Mouse (Mus musculus): Measurements from ENCODE around the gene Itga5.
A peak's percentile ranks its signal among the peaks of the same experiment; 100 is the strongest.

Itga5 gene

GRCm38 (mm10) chr15:103338829-103339165, 27.8 kb downstream of the Itga5 start:
- no peak for DNase-seq

- no peak for DNase-seq
Measured at GRCm38 (mm10) chr15:103336996-103337667, 29.4 kb downstream of the Itga5 start.

- no peak for DNase-seq
Measured at GRCm38 (mm10) chr15:103335488-103336235, 30.9 kb downstream of the Itga5 start.

- no peak for DNase-seq
Measured at GRCm38 (mm10) chr15:103335040-103335439, 31.5 kb downstream of the Itga5 start.

GRCm38 (mm10) chr15:103334194-103334593, 32.4 kb downstream of the Itga5 start:
- DNase-seq = no peak

GRCm38 (mm10) chr15:103333738-103334137, 32.8 kb downstream of the Itga5 start:
- DNase-seq = no peak

- no peak for DNase-seq
Measured at GRCm38 (mm10) chr15:103333081-103333615, 33.4 kb downstream of the Itga5 start.

GRCm38 (mm10) chr15:103323455-103324247, 42.9 kb downstream of the Itga5 start:
- peak; percentile 87 for DNase-seq

GRCm38 (mm10) chr15:103323070-103323454, 43.5 kb downstream of the Itga5 start:
- no peak for DNase-seq

- DNase-seq = no peak
Measured at GRCm38 (mm10) chr15:103322396-103322795, 44.2 kb downstream of the Itga5 start.

GRCm38 (mm10) chr15:103321076-103321475, 45.5 kb downstream of the Itga5 start:
- DNase-seq = no peak

GRCm38 (mm10) chr15:103318201-103318816, 48.3 kb downstream of the Itga5 start:
- no peak for DNase-seq

GRCm38 (mm10) chr15:103317731-103318130, 48.8 kb downstream of the Itga5 start:
- DNase-seq = no peak

GRCm38 (mm10) chr15:103317120-103317519, 49.4 kb downstream of the Itga5 start:
- DNase-seq = no peak

- no peak for DNase-seq
Measured at GRCm38 (mm10) chr15:103315979-103316776, 50.4 kb downstream of the Itga5 start.

- DNase-seq = peak; percentile 79
Measured at GRCm38 (mm10) chr15:103315011-103315502, 51.5 kb downstream of the Itga5 start.

- DNase-seq = no peak
Measured at GRCm38 (mm10) chr15:103314181-103314580, 52.4 kb downstream of the Itga5 start.

GRCm38 (mm10) chr15:103313495-103314095, 53.0 kb downstream of the Itga5 start:
- peak; percentile 77 for DNase-seq

- no peak for DNase-seq
Measured at GRCm38 (mm10) chr15:103310365-103310910, 56.1 kb downstream of the Itga5 start, which contains the start of gene Gpr84. Gene Gpr84 (minus strand): TSS chr15:103310612.

GRCm38 (mm10) chr15:103308876-103309580, 57.5 kb downstream of the Itga5 start:
- no peak for DNase-seq
